Mouse (Mus musculus): ENCODE data around the gene Evi5. TPM values are rescaled to one million over a fixed set of nuclear protein-coding genes. Genes with fewer than 3 reads are reported as not detected.

Gene Evi5
- total RNA-seq, 1 experiment from 2014 or later: 29.8 TPM

Other genes starting within 250 kb of the Evi5 start
- 3.3 to 15.9 TPM (median 3.8 TPM) in 3 replicates for gene Gfi1, start 149.1 kb downstream of the Evi5 start, total RNA-seq (2017)
- gene Ube2d2b, start 45.0 kb downstream of the Evi5 start, total RNA-seq (2017): 0.32 TPM in 1 of 3 replicates, not detected in the others
- 256 to 830 TPM (median 616 TPM) in 3 replicates for gene Rpl5, start 25.4 kb upstream of the Evi5 start, total RNA-seq (2017)
- 33.7 to 53.5 TPM (median 47.2 TPM) in 3 replicates for gene Fam69a, start 112.0 kb upstream of the Evi5 start, total RNA-seq (2017)
- 63.4 to 78.4 TPM (median 63.4 TPM) in 3 replicates for gene Mtf2, start 190.6 kb upstream of the Evi5 start, total RNA-seq (2017)